9 mouse cellular contexts compared by ENCODE assay signal in the genomic region with DNA sequence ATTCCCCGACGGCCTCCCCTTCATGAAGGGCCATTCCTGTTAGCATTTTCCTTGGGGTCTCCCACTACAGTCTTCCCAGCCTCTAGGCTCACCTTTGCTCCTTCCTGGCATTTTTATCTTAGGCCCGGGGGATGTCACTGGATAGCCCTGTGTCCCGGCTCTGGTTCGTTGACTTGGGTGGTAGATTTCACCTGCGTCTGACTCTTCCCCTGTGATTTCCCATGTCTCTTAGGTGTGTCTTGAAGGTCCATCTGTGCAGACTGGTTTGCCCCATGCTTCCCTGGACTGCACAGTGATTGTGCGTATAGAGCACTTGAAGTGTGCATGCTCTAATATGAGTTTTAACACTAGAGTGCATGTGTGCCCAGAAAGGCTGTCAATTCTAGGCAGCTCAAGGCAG. TPM values are rescaled to one million over a fixed set of nuclear protein-coding genes. Genes with fewer than 3 reads are reported as not detected.
DNase-seq lines count a peak whose midpoint lies in the region; ATAC-seq and TF ChIP-seq lines count a peak whose summit lies in the region.
"Had no signal": no experiment of that assay in that cellular context is flagged by ENCODE, and none has a peak within 500 bp of the region (broad histone marks: within the 10 kb centered on the region; RNA-seq: fewer than 3 reads in every experiment).

No protein-coding gene starts in this region.

- H3K4me3 ChIP-seq in cerebellum, adult 2 months (replicated peaks; ENCODE audit: insufficient read depth, low read depth, low read length): peak overlapping the region; percentile 20
- H3K4me3 ChIP-seq in CH12.LX (replicated peaks in 1 of 3; ENCODE audit: low read depth in 2 of 3, low read length in 2 of 3, poor library complexity in 1 of 3): peak overlapping the region; percentile 72 to 99 (median 95)
- H3K4me3 ChIP-seq in forebrain, embryonic 16.5 days (replicated peaks; ENCODE audit: low read length): peak overlapping the region; percentile 75
- peak overlapping the region; percentile 80 for H3K4me3 ChIP-seq in kidney, embryonic 16.5 days (ENCODE audit: low read length)
- peak overlapping the region; percentile 72 for H3K4me3 ChIP-seq in neural tube, embryonic 11.5 days (ENCODE audit: low read depth, low read length)

- TF ChIP-seq POLR2A in cerebellum, adult 2 months (IDR thresholded peaks at IDR 0.05; ENCODE audit: borderline replicate concordance, insufficient read depth, low read length): no peak
- TF ChIP-seq POLR2A in CH12.LX (IDR thresholded peaks at IDR 0.05; ENCODE audit: low read depth, low read length): no peak

- H3K4me1 ChIP-seq in cerebellum, adult 2 months (ENCODE audit: control insufficient read depth, insufficient read depth, low read length): no peaks in the 10 kb centered on the region; the same call in 1 of the 2 replicates
- peaks cover 3 to 17% of the 10 kb centered on the region in 2 experiments; a peak in 2 of 4 replicates for H3K4me1 ChIP-seq in CH12.LX (ENCODE audit: control insufficient read depth in 1 of 2, insufficient read depth in 2 of 2)
- H3K4me1 ChIP-seq in forebrain, embryonic 16.5 days (replicated peaks; ENCODE audit: control insufficient read depth, insufficient read depth, low read length): peaks cover 17% of the 10 kb centered on the region
- peaks cover 6% of the 10 kb centered on the region for H3K4me1 ChIP-seq in kidney, embryonic 16.5 days (ENCODE audit: insufficient read depth, low read length)
- peaks cover 6% of the 10 kb centered on the region for H3K4me1 ChIP-seq in neural tube, embryonic 11.5 days (ENCODE audit: control insufficient read depth, insufficient read depth, low read length)

- no peaks in the 10 kb centered on the region for H3K9me3 ChIP-seq in CH12.LX (replicated peaks; ENCODE audit: low read length)
- H3K9me3 ChIP-seq in forebrain, embryonic 16.5 days (ENCODE audit: control insufficient read depth, low read length): no peaks in the 10 kb centered on the region
- no peaks in the 10 kb centered on the region for H3K9me3 ChIP-seq in kidney, embryonic 16.5 days (ENCODE audit: low read length)
- H3K9me3 ChIP-seq in neural tube, embryonic 11.5 days (ENCODE audit: control insufficient read depth, low read length): no peaks in the 10 kb centered on the region

- TF ChIP-seq RAD21 in CH12.LX (IDR thresholded peaks at IDR 0.05; ENCODE audit: low read depth, low read length): no peak

- no peak for TF ChIP-seq EP300 in CH12.LX (IDR thresholded peaks at IDR 0.05; ENCODE audit: low read length)

- DNase-seq in cerebellum, adult 2 months: peak; percentile 9 to 15
- DNase-seq in CH12.LX (ENCODE audit: extremely low read depth): no peak
- DNase-seq in neural tube, embryonic 11.5 days (ENCODE audit: low spot score): no peak
- no peak for DNase-seq in layer of hippocampus, adult 18-20 months (ENCODE audit: low spot score in 2 of 2)

- H3K27ac ChIP-seq in cerebellum, adult 2 months (ENCODE audit: insufficient read depth, low read length): no peak overlapping the region
- H3K27ac ChIP-seq in CH12.LX (ENCODE audit: insufficient read depth, low read depth): no peak overlapping the region
- no peak overlapping the region for H3K27ac ChIP-seq in forebrain, embryonic 16.5 days (ENCODE audit: low read length)
- H3K27ac ChIP-seq in kidney, embryonic 16.5 days (ENCODE audit: low read length): no peak overlapping the region
- H3K27ac ChIP-seq in neural tube, embryonic 11.5 days (ENCODE audit: low read depth, low read length): no peak overlapping the region

- H3K79me2 ChIP-seq in CH12.LX (replicated peaks; ENCODE audit: control insufficient read depth, extremely low read depth, insufficient read depth, poor library complexity, severe bottlenecking): peaks cover 13% of the 10 kb centered on the region

- no peak for ATAC-seq in cerebellum, adult (ENCODE audit: insufficient number of reproducible peaks, low FRiP score, low TSS enrichment)
- no peak for ATAC-seq in forebrain, embryonic 16.5 days
- ATAC-seq in kidney, embryonic 16.5 days (ENCODE audit: low FRiP score, low TSS enrichment): no peak
- no peak for ATAC-seq in neural tube, embryonic 11.5 days (ENCODE audit: insufficient read depth, low FRiP score, low TSS enrichment)
- ATAC-seq in megakaryocyte progenitor cell, adult 5-6 weeks (replicated peaks; ENCODE audit: poor library complexity): no peak

- peak overlapping the region; percentile 98 for H3K4me2 ChIP-seq in CH12.LX (ENCODE audit: insufficient read depth, low read depth, poor library complexity, severe bottlenecking)
- H3K4me2 ChIP-seq in forebrain, embryonic 16.5 days (ENCODE audit: low read length): peak overlapping the region; percentile 69
- peak overlapping the region; percentile 58 for H3K4me2 ChIP-seq in kidney, embryonic 16.5 days (replicated peaks; ENCODE audit: low read depth, low read length)
- H3K4me2 ChIP-seq in neural tube, embryonic 11.5 days (ENCODE audit: low read depth): peak overlapping the region; percentile 71

- H3K9ac ChIP-seq in CH12.LX (ENCODE audit: insufficient read depth, low read depth): peak overlapping the region; percentile 86
- H3K9ac ChIP-seq in forebrain, embryonic 16.5 days (replicated peaks; ENCODE audit: low read depth, low read length): no peak overlapping the region
- H3K9ac ChIP-seq in kidney, embryonic 16.5 days (replicated peaks; ENCODE audit: low read length): peak overlapping the region; percentile 75
- no peak overlapping the region; the same call in 1 of the 2 replicates for H3K9ac ChIP-seq in neural tube, embryonic 11.5 days (ENCODE audit: low read length)

- 37% methylated on average over 7 of the region's 7 CpGs for WGBS in cerebellum, adult 2 months
- 60% methylated on average over 7 of the region's 7 CpGs for WGBS in forebrain, embryonic 16.5 days
- WGBS in kidney, embryonic 16.5 days: 27% methylated on average over 7 of the region's 7 CpGs
- 63% methylated on average over 7 of the region's 7 CpGs for WGBS in neural tube, embryonic 11.5 days

- dilution Hi-C loops in CH12.LX (cut with MboI; ENCODE audit: extremely low pct_ligation_motif_present, extremely low pct_unique_long_range_greater_than_20kb, low sequenced_read_pairs): no loop called here

- peaks cover 0 to 5% of the 10 kb centered on the region in 2 experiments for H3K36me3 ChIP-seq in CH12.LX (replicated peaks in 1 of 2; ENCODE audit: control insufficient read depth in 1 of 2, insufficient read depth in 1 of 2, low read length in 1 of 2)
- H3K36me3 ChIP-seq in forebrain, embryonic 16.5 days (ENCODE audit: control insufficient read depth, insufficient read depth): no peaks in the 10 kb centered on the region
- H3K36me3 ChIP-seq in kidney, embryonic 16.5 days (ENCODE audit: insufficient read depth, low read length): no peaks in the 10 kb centered on the region
- no peaks in the 10 kb centered on the region for H3K36me3 ChIP-seq in neural tube, embryonic 11.5 days (ENCODE audit: control insufficient read depth, insufficient read depth, low read length)

- no peaks in the 10 kb centered on the region for H3K27me3 ChIP-seq in cerebellum, adult 2 months (ENCODE audit: control insufficient read depth, insufficient read depth, low read length)
- no peaks in the 10 kb centered on the region for H3K27me3 ChIP-seq in CH12.LX (replicated peaks)
- no peaks in the 10 kb centered on the region for H3K27me3 ChIP-seq in forebrain, embryonic 16.5 days (replicated peaks; ENCODE audit: control insufficient read depth, insufficient read depth, low read length)
- no peaks in the 10 kb centered on the region for H3K27me3 ChIP-seq in kidney, embryonic 16.5 days (ENCODE audit: insufficient read depth, low read length)
- no peaks in the 10 kb centered on the region for H3K27me3 ChIP-seq in neural tube, embryonic 11.5 days (ENCODE audit: control insufficient read depth, insufficient read depth, low read length)
- H3K27me3 ChIP-seq: Patski had no signal

- in situ Hi-C loops in CH12.LX (cut with MboI; ENCODE audit: low pct_ligation_motif_present, low pct_unique_long_range_greater_than_20kb, low sequenced_read_pairs): no loop called here

- no peak for TF ChIP-seq CTCF in cerebellum, adult 2 months (IDR thresholded peaks at IDR 0.05; ENCODE audit: borderline replicate concordance, insufficient read depth, low read depth, low read length)
- no peak for TF ChIP-seq CTCF in CH12.LX (conservative IDR thresholded peaks at IDR 0.05 in 1 of 2, IDR thresholded peaks at IDR 0.05 in 1 of 2; ENCODE audit: low read depth in 2 of 2, low read length in 2 of 2)

TF ChIP-seq in CH12.LX, 34 proteins besides CTCF, POLR2A, EP300 and RAD21 (continues in another document):
- TF ChIP-seq CHD2 (IDR thresholded peaks at IDR 0.05; ENCODE audit: low read length): no peak
- no peak; the same call in 1 of the 2 replicates for TF ChIP-seq SIN3A (IDR thresholded peaks at IDR 0.05; ENCODE audit: low read length)
- TF ChIP-seq TBP (conservative IDR thresholded peaks at IDR 0.05; ENCODE audit: low read depth, low read length): no peak
- TF ChIP-seq GABPA (IDR thresholded peaks at IDR 0.05; ENCODE audit: insufficient replicate concordance, low read depth, low read length): no peak
- no peak for TF ChIP-seq CHD1 (IDR thresholded peaks at IDR 0.05; ENCODE audit: low read depth, low read length)
- no peak for TF ChIP-seq ETS1 (conservative IDR thresholded peaks at IDR 0.05; ENCODE audit: low read depth, low read length)

RNA-seq across cellular contexts. Expression of gene Lonp2, which starts 1.1 kb away (rescaled TPM):
- polyA plus RNA-seq in cerebellum, adult 2 months (2012; rRNA removed): 69.5 and 72.6 TPM in 2 replicates
- total RNA-seq in CH12.LX (2012; rRNA removed) (26.4 and 28.5 TPM in 2 replicates), CH12.LX (2014; rRNA removed) (24.6 and 25.6 TPM in 2 replicates)
- 26.9 and 27.8 TPM in 2 replicates for polyA plus RNA-seq in CH12.LX (2012; ENCODE audit: insufficient read length, low read depth)
- polyA plus RNA-seq in forebrain, embryonic 16.5 days (2015; fragmentation: Nextera tagmentation; extraction: Ambion mirVana): 85.5 and 96.3 TPM in 2 replicates
- polyA plus RNA-seq in kidney, embryonic 16.5 days (2015; fragmentation: Nextera tagmentation; extraction: Ambion mirVana): 74.9 and 77.6 TPM in 2 replicates
- 69.5 and 76.3 TPM in 2 replicates for polyA plus RNA-seq in neural tube, embryonic 11.5 days (2014; fragmentation: Nextera tagmentation; extraction: Ambion mirVana)
- 37.1 and 47.0 TPM in 2 replicates for total RNA-seq in megakaryocyte progenitor cell, adult 5-6 weeks (2015)
- total RNA-seq in megakaryocyte progenitor cell, adult 5-6 weeks (2017): 47.7 and 51.4 TPM in 2 replicates
- total RNA-seq in layer of hippocampus, adult 18-20 months (2021): 10 to 100 TPM; 83.7 to 86.7 TPM

RNA-seq across cellular contexts. Expression of gene Abcc12, which starts 44.4 kb away (rescaled TPM):
- polyA plus RNA-seq in cerebellum, adult 2 months (2012; rRNA removed): 7.4 and 7.5 TPM in 2 replicates
- total RNA-seq in CH12.LX (2012; rRNA removed) (not detected in 2 replicates), CH12.LX (2014; rRNA removed) (not detected in 2 replicates)
- polyA plus RNA-seq in CH12.LX (2012; ENCODE audit: insufficient read length, low read depth): not detected in 2 replicates
- 0.20 and 0.31 TPM in 2 replicates for polyA plus RNA-seq in forebrain, embryonic 16.5 days (2015; fragmentation: Nextera tagmentation; extraction: Ambion mirVana)
- polyA plus RNA-seq in kidney, embryonic 16.5 days (2015; fragmentation: Nextera tagmentation; extraction: Ambion mirVana): 0.05 and 0.06 TPM in 2 replicates
- polyA plus RNA-seq in neural tube, embryonic 11.5 days (2014; fragmentation: Nextera tagmentation; extraction: Ambion mirVana): 0.08 TPM in 1 of 2 replicates, not detected in the other
- total RNA-seq in megakaryocyte progenitor cell, adult 5-6 weeks (2015): not detected in 2 replicates
- not detected in 2 replicates for total RNA-seq in megakaryocyte progenitor cell, adult 5-6 weeks (2017)
- under 1 TPM; 0.25 to 0.45 TPM for total RNA-seq in layer of hippocampus, adult 18-20 months (2021)

Comparison
In these comparisons a context has a peak if more than half of its experiments do, and no peak if none do; other contexts are left out.
1. DNase-seq: peak in cerebellum, adult 2 months (2 of 2); none in CH12.LX (single experiment), neural tube, embryonic 11.5 days (single experiment) and layer of hippocampus, adult 18-20 months (0 of 2).
2. H3K4me3 ChIP-seq: peak in every context shown above with its lines; median percentile 95 in CH12.LX; 80 in kidney, embryonic 16.5 days; 75 in forebrain, embryonic 16.5 days; 72 in neural tube, embryonic 11.5 days; 20 in cerebellum, adult 2 months.
3. H3K9ac ChIP-seq: peak in CH12.LX (single experiment) and kidney, embryonic 16.5 days (single experiment); none in forebrain, embryonic 16.5 days (single experiment) and neural tube, embryonic 11.5 days (single experiment).
4. Peak in every context shown above with its lines, with median percentiles within 50 percentile points of each other: H3K4me2 ChIP-seq.